Mouse (Mus musculus): ENCODE results near the gene Olfr558. TPM values are rescaled to one million over a fixed set of nuclear protein-coding genes. Genes with fewer than 3 reads are reported as not detected.

Olfr558 gene
- total and polyA plus RNA-seq, 2 experiments, result 0.02 TPM; not detected in 1

- TF ChIP-seq CTCF (IDR thresholded peaks at IDR 0.05; ENCODE audit: low read depth, low read length) (no peak), POLR2A (IDR thresholded peaks at IDR 0.05; ENCODE audit: extremely low read depth, insufficient read depth, low read length) (no peak)
- WGBS, result 68% methylated on average over 1 of the region's 1 CpGs
- Histone ChIP-seq H3K27me3 (ENCODE audit: control insufficient read depth, insufficient read depth, low read length) (no peaks in the 10 kb centered on the region), H3K4me3 (ENCODE audit: insufficient read depth, low read depth, low read length) (no peak overlapping the region), H3K9ac (ENCODE audit: low read depth, low read length) (no peak overlapping the region), H3K36me3 (ENCODE audit: control insufficient read depth, insufficient read depth, low read length) (no peaks in the 10 kb centered on the region), H3K27ac (replicated peaks; ENCODE audit: insufficient read depth, low read depth, low read length) (no peak overlapping the region), H3K4me1 (ENCODE audit: control insufficient read depth, insufficient read depth, low read length) (no peaks in the 10 kb centered on the region), H3K79me2 (ENCODE audit: control insufficient read depth, insufficient read depth, low read length) (no peaks in the 10 kb centered on the region)
- no peak for DNase-seq (ENCODE audit: extremely low read depth, low read depth, low spot score)
Observed at GRCm38 (mm10) chr7:102733793-102734192, 31.8 kb downstream of the Olfr558 start.

GRCm38 (mm10) chr7:102737705-102738104 is 35.7 kb downstream of the Olfr558 start:
- Histone ChIP-seq H3K4me3 (ENCODE audit: insufficient read depth, low read depth, low read length) (no peak overlapping the region), H3K79me2 (ENCODE audit: control insufficient read depth, insufficient read depth, low read length) (no peaks in the 10 kb centered on the region), H3K9ac (ENCODE audit: low read depth, low read length) (no peak overlapping the region), H3K36me3 (ENCODE audit: control insufficient read depth, insufficient read depth, low read length) (no peaks in the 10 kb centered on the region), H3K4me1 (ENCODE audit: control insufficient read depth, insufficient read depth, low read length) (no peaks in the 10 kb centered on the region), H3K27me3 (ENCODE audit: control insufficient read depth, insufficient read depth, low read length) (no peaks in the 10 kb centered on the region), H3K27ac (replicated peaks; ENCODE audit: insufficient read depth, low read depth, low read length) (no peak overlapping the region)
- TF ChIP-seq POLR2A (IDR thresholded peaks at IDR 0.05; ENCODE audit: extremely low read depth, insufficient read depth, low read length) (no peak), CTCF (IDR thresholded peaks at IDR 0.05; ENCODE audit: low read depth, low read length) (no peak)
- 49% methylated on average over 2 of the region's 2 CpGs for WGBS
- no peak for DNase-seq (ENCODE audit: extremely low read depth, low read depth, low spot score)

GRCm38 (mm10) chr7:102752086-102752485 is 50.1 kb downstream of the Olfr558 start:
- DNase-seq (ENCODE audit: extremely low read depth, low read depth, low spot score), result no peak
- WGBS, result 6% methylated on average over 1 of the region's 1 CpGs
- Histone ChIP-seq H3K27me3 (ENCODE audit: control insufficient read depth, insufficient read depth, low read length) (no peaks in the 10 kb centered on the region), H3K36me3 (ENCODE audit: control insufficient read depth, insufficient read depth, low read length) (no peaks in the 10 kb centered on the region), H3K9ac (ENCODE audit: low read depth, low read length) (no peak overlapping the region), H3K4me3 (ENCODE audit: insufficient read depth, low read depth, low read length) (no peak overlapping the region), H3K4me1 (ENCODE audit: control insufficient read depth, insufficient read depth, low read length) (no peaks in the 10 kb centered on the region), H3K79me2 (ENCODE audit: control insufficient read depth, insufficient read depth, low read length) (no peaks in the 10 kb centered on the region), H3K27ac (replicated peaks; ENCODE audit: insufficient read depth, low read depth, low read length) (no peak overlapping the region)
- TF ChIP-seq POLR2A (IDR thresholded peaks at IDR 0.05; ENCODE audit: extremely low read depth, insufficient read depth, low read length) (no peak), CTCF (IDR thresholded peaks at IDR 0.05; ENCODE audit: low read depth, low read length) (no peak)

GRCm38 (mm10) chr7:102759266-102759665 is 57.3 kb downstream of the Olfr558 start, which contains the start of the genes Olfr560 and Olfr78:
Gene Olfr560, minus strand, starts transcription at chr7:102759366.
Gene Olfr78, minus strand, starts transcription at chr7:102759471.
- no peaks in the 10 kb centered on the region for H3K36me3 ChIP-seq (ENCODE audit: control insufficient read depth, insufficient read depth, low read length)
- no peak for DNase-seq (ENCODE audit: extremely low read depth, low read depth, low spot score)
- no peak within 1 kb of the TSS for H3K9ac ChIP-seq (ENCODE audit: low read depth, low read length)
- TF ChIP-seq POLR2A (IDR thresholded peaks at IDR 0.05; ENCODE audit: extremely low read depth, insufficient read depth, low read length) (no peak), CTCF (IDR thresholded peaks at IDR 0.05; ENCODE audit: low read depth, low read length) (no peak)
- no peaks in the 10 kb centered on the region for H3K79me2 ChIP-seq (ENCODE audit: control insufficient read depth, insufficient read depth, low read length)
- no peaks in the 10 kb centered on the region for H3K27me3 ChIP-seq (ENCODE audit: control insufficient read depth, insufficient read depth, low read length)
- H3K27ac ChIP-seq (replicated peaks; ENCODE audit: insufficient read depth, low read depth, low read length), result no peak within 1 kb of the TSS
- no peaks in the 10 kb centered on the region for H3K4me1 ChIP-seq (ENCODE audit: control insufficient read depth, insufficient read depth, low read length)
- WGBS, result 84% methylated on average over 4 of the region's 4 CpGs
- no peak within 1 kb of the TSS for H3K4me3 ChIP-seq (ENCODE audit: insufficient read depth, low read depth, low read length)

Other genes starting within 250 kb of the Olfr558 start
- gene Olfr543, start 220.5 kb upstream of the Olfr558 start, total RNA-seq (2014; rRNA removed), result not detected in 2 replicates
- not detected in 2 replicates for gene Olfr543, start 220.5 kb upstream of the Olfr558 start, polyA plus RNA-seq (2012; rRNA removed)
- not detected in 2 replicates for gene Olfr544, start 213.9 kb upstream of the Olfr558 start, total RNA-seq (2014; rRNA removed)
- not detected in 2 replicates for gene Olfr544, start 213.9 kb upstream of the Olfr558 start, polyA plus RNA-seq (2012; rRNA removed)
- not detected in 2 replicates for gene Olfr545, start 202.6 kb upstream of the Olfr558 start, total RNA-seq (2014; rRNA removed)
- not detected in 2 replicates for gene Olfr545, start 202.6 kb upstream of the Olfr558 start, polyA plus RNA-seq (2012; rRNA removed)
- gene Olfr547, start 167.5 kb upstream of the Olfr558 start, total RNA-seq (2014; rRNA removed), result not detected in 2 replicates
- gene Olfr547, start 167.5 kb upstream of the Olfr558 start, polyA plus RNA-seq (2012; rRNA removed), result not detected in 2 replicates
- not detected in 2 replicates for gene Olfr548-ps1, start 161.3 kb upstream of the Olfr558 start, total RNA-seq (2014; rRNA removed)
- not detected in 2 replicates for gene Olfr548-ps1, start 161.3 kb upstream of the Olfr558 start, polyA plus RNA-seq (2012; rRNA removed)
- not detected in 2 replicates for gene Olfr549, start 152.3 kb upstream of the Olfr558 start, total RNA-seq (2014; rRNA removed)
- not detected in 2 replicates for gene Olfr549, start 152.3 kb upstream of the Olfr558 start, polyA plus RNA-seq (2012; rRNA removed)
- gene Trim21, start 136.7 kb upstream of the Olfr558 start, total RNA-seq (2014; rRNA removed), result 8.3 and 10.1 TPM in 2 replicates
- gene Trim21, start 136.7 kb upstream of the Olfr558 start, polyA plus RNA-seq (2012; rRNA removed), result 3.0 and 3.6 TPM in 2 replicates
- gene Olfr550, start 130.8 kb upstream of the Olfr558 start, total RNA-seq (2014; rRNA removed), result not detected in 2 replicates
- gene Olfr550, start 130.8 kb upstream of the Olfr558 start, polyA plus RNA-seq (2012; rRNA removed), result not detected in 2 replicates
- not detected in 2 replicates for gene Olfr551, start 110.3 kb upstream of the Olfr558 start, total RNA-seq (2014; rRNA removed)
- not detected in 2 replicates for gene Olfr551, start 110.3 kb upstream of the Olfr558 start, polyA plus RNA-seq (2012; rRNA removed)
- gene Olfr552, start 104.4 kb upstream of the Olfr558 start, total RNA-seq (2014; rRNA removed), result not detected in 2 replicates
- gene Olfr552, start 104.4 kb upstream of the Olfr558 start, polyA plus RNA-seq (2012; rRNA removed), result not detected in 2 replicates
- gene Olfr553, start 84.0 kb upstream of the Olfr558 start, total RNA-seq (2014; rRNA removed), result not detected in 2 replicates
- not detected in 2 replicates for gene Olfr553, start 84.0 kb upstream of the Olfr558 start, polyA plus RNA-seq (2012; rRNA removed)
- gene Olfr554, start 63.8 kb upstream of the Olfr558 start, total RNA-seq (2014; rRNA removed), result not detected in 2 replicates
- not detected in 2 replicates for gene Olfr554, start 63.8 kb upstream of the Olfr558 start, polyA plus RNA-seq (2012; rRNA removed)
- not detected in 2 replicates for gene Olfr555, start 43.4 kb upstream of the Olfr558 start, total RNA-seq (2014; rRNA removed)
- not detected in 2 replicates for gene Olfr555, start 43.4 kb upstream of the Olfr558 start, polyA plus RNA-seq (2012; rRNA removed)
- gene Olfr556, start 37.3 kb upstream of the Olfr558 start, total RNA-seq (2014; rRNA removed), result not detected in 2 replicates
- gene Olfr556, start 37.3 kb upstream of the Olfr558 start, polyA plus RNA-seq (2012; rRNA removed), result not detected in 2 replicates
- gene Trim68, start 14.9 kb upstream of the Olfr558 start, total RNA-seq (2014; rRNA removed), result 2.3 and 3.0 TPM in 2 replicates
- 2.7 and 4.7 TPM in 2 replicates for gene Trim68, start 14.9 kb upstream of the Olfr558 start, polyA plus RNA-seq (2012; rRNA removed)
- not detected in 2 replicates for gene Olfr557, start 6.3 kb upstream of the Olfr558 start, total RNA-seq (2014; rRNA removed)
- gene Olfr557, start 6.3 kb upstream of the Olfr558 start, polyA plus RNA-seq (2012; rRNA removed), result not detected in 2 replicates
- gene Olfr33, start 16.9 kb downstream of the Olfr558 start, total RNA-seq (2014; rRNA removed), result not detected in 2 replicates
- gene Olfr33, start 16.9 kb downstream of the Olfr558 start, polyA plus RNA-seq (2012; rRNA removed), result not detected in 2 replicates
- not detected in 2 replicates for gene Olfr559, start 25.3 kb downstream of the Olfr558 start, total RNA-seq (2014; rRNA removed)
- not detected in 2 replicates for gene Olfr559, start 25.3 kb downstream of the Olfr558 start, polyA plus RNA-seq (2012; rRNA removed)
- gene Olfr560, start 57.2 kb downstream of the Olfr558 start, total RNA-seq (2014; rRNA removed), result not detected in 2 replicates
- gene Olfr560, start 57.2 kb downstream of the Olfr558 start, polyA plus RNA-seq (2012; rRNA removed), result not detected in 2 replicates
- gene Olfr78, start 57.3 kb downstream of the Olfr558 start, total RNA-seq (2014; rRNA removed), result 0.09 TPM in 1 of 2 replicates, not detected in the other
- not detected in 2 replicates for gene Olfr78, start 57.3 kb downstream of the Olfr558 start, polyA plus RNA-seq (2012; rRNA removed)
- not detected in 2 replicates for gene Olfr561, start 69.0 kb downstream of the Olfr558 start, total RNA-seq (2014; rRNA removed)
- not detected in 2 replicates for gene Olfr561, start 69.0 kb downstream of the Olfr558 start, polyA plus RNA-seq (2012; rRNA removed)
- gene Olfr564, start 101.3 kb downstream of the Olfr558 start, total RNA-seq (2014; rRNA removed), result not detected in 2 replicates
- not detected in 2 replicates for gene Olfr564, start 101.3 kb downstream of the Olfr558 start, polyA plus RNA-seq (2012; rRNA removed)
- gene Olfr566, start 156.6 kb downstream of the Olfr558 start, total RNA-seq (2014; rRNA removed), result not detected in 2 replicates
- not detected in 2 replicates for gene Olfr566, start 156.6 kb downstream of the Olfr558 start, polyA plus RNA-seq (2012; rRNA removed)
- not detected in 2 replicates for gene Olfr568, start 174.9 kb downstream of the Olfr558 start, total RNA-seq (2014; rRNA removed)
- not detected in 2 replicates for gene Olfr568, start 174.9 kb downstream of the Olfr558 start, polyA plus RNA-seq (2012; rRNA removed)
- gene Olfr569, start 188.7 kb downstream of the Olfr558 start, total RNA-seq (2014; rRNA removed), result not detected in 2 replicates
- not detected in 2 replicates for gene Olfr569, start 188.7 kb downstream of the Olfr558 start, polyA plus RNA-seq (2012; rRNA removed)
- not detected in 2 replicates for gene Olfr570, start 192.4 kb downstream of the Olfr558 start, total RNA-seq (2014; rRNA removed)
- not detected in 2 replicates for gene Olfr570, start 192.4 kb downstream of the Olfr558 start, polyA plus RNA-seq (2012; rRNA removed)
- gene Olfr571, start 215.3 kb downstream of the Olfr558 start, total RNA-seq (2014; rRNA removed), result not detected in 2 replicates
- gene Olfr571, start 215.3 kb downstream of the Olfr558 start, polyA plus RNA-seq (2012; rRNA removed), result not detected in 2 replicates
- gene Olfr572, start 222.2 kb downstream of the Olfr558 start, total RNA-seq (2014; rRNA removed), result not detected in 2 replicates
- gene Olfr572, start 222.2 kb downstream of the Olfr558 start, polyA plus RNA-seq (2012; rRNA removed), result not detected in 2 replicates
- gene Olfr573-ps1, start 240.4 kb downstream of the Olfr558 start, total RNA-seq (2014; rRNA removed), result not detected in 2 replicates
- not detected in 2 replicates for gene Olfr573-ps1, start 240.4 kb downstream of the Olfr558 start, polyA plus RNA-seq (2012; rRNA removed)
- not detected in 2 replicates for gene Olfr574, start 246.3 kb downstream of the Olfr558 start, total RNA-seq (2014; rRNA removed)
- not detected in 2 replicates for gene Olfr574, start 246.3 kb downstream of the Olfr558 start, polyA plus RNA-seq (2012; rRNA removed)

Measured in liver, adult 2 months (tissue).